Mouse (Mus musculus): ENCODE data around the gene Sstr5. TPM values are rescaled to one million over a fixed set of nuclear protein-coding genes. Genes with fewer than 3 reads are reported as not detected.
A peak's percentile ranks its signal among the peaks of the same experiment; 100 is the strongest.

The Sstr5 gene
- polyA plus RNA-seq, 1 experiment = not detected

GRCm38 (mm10) chr17:25482092-25482491 lies 15.0 kb downstream of the Sstr5 start:
- no peak overlapping the region for H3K4me3 ChIP-seq (replicated peaks; ENCODE audit: control insufficient read depth, low read depth, low read length)

GRCm38 (mm10) chr17:25480820-25481219 lies 16.3 kb downstream of the Sstr5 start:
- Histone ChIP-seq H3K27ac (ENCODE audit: control insufficient read depth, insufficient read depth, low read depth, low read length, poor library complexity) (no peak overlapping the region), H3K4me1 (ENCODE audit: control insufficient read depth, insufficient read depth, low read length) (no peaks in the 10 kb centered on the region), H3K4me3 (replicated peaks; ENCODE audit: control insufficient read depth, low read depth, low read length) (no peak overlapping the region)
- WGBS = 47% methylated on average over 4 of the region's 4 CpGs
- no peak for TF ChIP-seq POLR2A (IDR thresholded peaks at IDR 0.05; ENCODE audit: borderline replicate concordance, control insufficient read depth, low read depth, low read length)
- no peak for TF ChIP-seq CTCF (IDR thresholded peaks at IDR 0.05; ENCODE audit: control insufficient read depth, insufficient read depth, low read length)

More at GRCm38 (mm10) chr17:25482092-25482491, 15.0 kb downstream of the Sstr5 start:
- WGBS = 79% methylated on average over 6 of the region's 6 CpGs
- Histone ChIP-seq H3K27ac (ENCODE audit: control insufficient read depth, insufficient read depth, low read depth, low read length, poor library complexity) (no peak overlapping the region), H3K4me1 (ENCODE audit: control insufficient read depth, insufficient read depth, low read length) (no peaks in the 10 kb centered on the region)
- no peak for TF ChIP-seq CTCF (IDR thresholded peaks at IDR 0.05; ENCODE audit: control insufficient read depth, insufficient read depth, low read length)
- TF ChIP-seq POLR2A (IDR thresholded peaks at IDR 0.05; ENCODE audit: borderline replicate concordance, control insufficient read depth, low read depth, low read length) = no peak

GRCm38 (mm10) chr17:25480152-25480551 lies 16.9 kb downstream of the Sstr5 start:
- no peaks in the 10 kb centered on the region for H3K4me1 ChIP-seq (ENCODE audit: control insufficient read depth, insufficient read depth, low read length)
- TF ChIP-seq POLR2A (IDR thresholded peaks at IDR 0.05; ENCODE audit: borderline replicate concordance, control insufficient read depth, low read depth, low read length) (no peak), CTCF (IDR thresholded peaks at IDR 0.05; ENCODE audit: control insufficient read depth, insufficient read depth, low read length) (no peak)
- 57% methylated on average over 8 of the region's 8 CpGs for WGBS

GRCm38 (mm10) chr17:25475946-25476744 lies 20.9 kb downstream of the Sstr5 start:
- Histone ChIP-seq H3K4me1 (ENCODE audit: control insufficient read depth, insufficient read depth, low read length) (no peaks in the 10 kb centered on the region), H3K27ac (ENCODE audit: control insufficient read depth, insufficient read depth, low read depth, low read length, poor library complexity) (no peak overlapping the region), H3K4me3 (replicated peaks; ENCODE audit: control insufficient read depth, low read depth, low read length) (no peak overlapping the region)
- TF ChIP-seq POLR2A (IDR thresholded peaks at IDR 0.05; ENCODE audit: borderline replicate concordance, control insufficient read depth, low read depth, low read length) = no peak
- peak; percentile 60 for TF ChIP-seq CTCF (IDR thresholded peaks at IDR 0.05; ENCODE audit: control insufficient read depth, insufficient read depth, low read length)
- 43% methylated on average over 19 of the region's 19 CpGs for WGBS

More at GRCm38 (mm10) chr17:25480152-25480551, 16.9 kb downstream of the Sstr5 start:
- Histone ChIP-seq H3K27ac (ENCODE audit: control insufficient read depth, insufficient read depth, low read depth, low read length, poor library complexity) (no peak overlapping the region), H3K4me3 (replicated peaks; ENCODE audit: control insufficient read depth, low read depth, low read length) (no peak overlapping the region)

GRCm38 (mm10) chr17:25474330-25475077 lies 22.6 kb downstream of the Sstr5 start:
- H3K4me1 ChIP-seq (ENCODE audit: control insufficient read depth, insufficient read depth, low read length) = no peaks in the 10 kb centered on the region
- WGBS = 2% methylated on average over 38 of the region's 38 CpGs
- H3K4me3 ChIP-seq (replicated peaks; ENCODE audit: control insufficient read depth, low read depth, low read length) = peak overlapping the region; percentile 13
- peak; percentile 22; the same call in 1 of the 2 replicates for TF ChIP-seq POLR2A (IDR thresholded peaks at IDR 0.05; ENCODE audit: borderline replicate concordance, control insufficient read depth, low read depth, low read length)
- TF ChIP-seq CTCF (IDR thresholded peaks at IDR 0.05; ENCODE audit: control insufficient read depth, insufficient read depth, low read length) = peak; percentile 48
- H3K27ac ChIP-seq (ENCODE audit: control insufficient read depth, insufficient read depth, low read depth, low read length, poor library complexity) = no peak overlapping the region

GRCm38 (mm10) chr17:25472044-25472443 lies 25.0 kb downstream of the Sstr5 start:
- no peak overlapping the region for H3K4me3 ChIP-seq (replicated peaks; ENCODE audit: control insufficient read depth, low read depth, low read length)
- no peak for TF ChIP-seq POLR2A (IDR thresholded peaks at IDR 0.05; ENCODE audit: borderline replicate concordance, control insufficient read depth, low read depth, low read length)

GRCm38 (mm10) chr17:25471418-25471817 lies 25.7 kb downstream of the Sstr5 start:
- no peak overlapping the region for H3K27ac ChIP-seq (ENCODE audit: control insufficient read depth, insufficient read depth, low read depth, low read length, poor library complexity)
- no peak for TF ChIP-seq CTCF (IDR thresholded peaks at IDR 0.05; ENCODE audit: control insufficient read depth, insufficient read depth, low read length)
- no peak for TF ChIP-seq POLR2A (IDR thresholded peaks at IDR 0.05; ENCODE audit: borderline replicate concordance, control insufficient read depth, low read depth, low read length)
- no peak overlapping the region for H3K4me3 ChIP-seq (replicated peaks; ENCODE audit: control insufficient read depth, low read depth, low read length)
- 47% methylated on average over 8 of the region's 8 CpGs for WGBS
- no peaks in the 10 kb centered on the region for H3K4me1 ChIP-seq (ENCODE audit: control insufficient read depth, insufficient read depth, low read length)

More at GRCm38 (mm10) chr17:25472044-25472443, 25.0 kb downstream of the Sstr5 start:
- 48% methylated on average over 14 of the region's 14 CpGs for WGBS
- Histone ChIP-seq H3K4me1 (ENCODE audit: control insufficient read depth, insufficient read depth, low read length) (no peaks in the 10 kb centered on the region), H3K27ac (ENCODE audit: control insufficient read depth, insufficient read depth, low read depth, low read length, poor library complexity) (no peak overlapping the region)

- Histone ChIP-seq H3K27ac (ENCODE audit: control insufficient read depth, insufficient read depth, low read depth, low read length, poor library complexity) (no peak overlapping the region), H3K4me1 (ENCODE audit: control insufficient read depth, insufficient read depth, low read length) (no peaks in the 10 kb centered on the region), H3K4me3 (replicated peaks; ENCODE audit: control insufficient read depth, low read depth, low read length) (no peak overlapping the region)
- TF ChIP-seq CTCF (IDR thresholded peaks at IDR 0.05; ENCODE audit: control insufficient read depth, insufficient read depth, low read length) (peak; percentile 61), POLR2A (IDR thresholded peaks at IDR 0.05; ENCODE audit: borderline replicate concordance, control insufficient read depth, low read depth, low read length) (no peak)
- WGBS = 28% methylated on average over 8 of the region's 8 CpGs
These were observed 27.3 kb downstream of the Sstr5 start for GRCm38 (mm10) chr17:25469798-25470197.
